Mouse (Mus musculus): ENCODE measurements at regions not wholly inside any gene's neighbourhood (a gene's known extent, or its start where the extent isn't known, plus 50 kb on each side); places are given as distances from the start of the nearest gene placed in this dataset.

DNA sequence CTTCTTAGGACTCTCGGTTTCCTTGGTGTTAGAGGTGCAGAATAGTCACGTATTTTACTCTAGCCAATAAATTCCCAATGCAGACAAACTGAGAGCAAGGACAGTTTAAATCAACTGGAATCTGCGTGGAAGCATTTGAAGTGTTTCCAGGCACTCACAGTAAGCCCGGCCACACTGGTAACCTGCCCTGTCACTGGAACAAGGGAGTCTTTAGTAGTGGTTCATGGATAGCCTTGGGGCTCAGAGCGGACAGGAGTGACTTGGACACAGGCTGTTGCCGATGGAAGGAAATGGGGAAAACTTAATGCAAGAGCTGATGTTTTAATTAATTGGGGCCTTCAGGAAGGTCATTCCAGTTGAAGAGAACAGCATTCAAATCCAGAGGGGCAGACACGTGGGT lies 334.4 kb upstream of the Zfp637 start:
- peaks cover 87% of the 10 kb centered on the region for H3K27me3 ChIP-seq (replicated peaks)
- H3K27ac ChIP-seq (ENCODE audit: insufficient read depth, low read depth), result no peak overlapping the region
- in situ Hi-C loops (cut with MboI; ENCODE audit: low pct_ligation_motif_present, low pct_unique_long_range_greater_than_20kb, low sequenced_read_pairs) (no loop called here), dilution Hi-C loops (cut with MboI; ENCODE audit: extremely low pct_ligation_motif_present, extremely low pct_unique_long_range_greater_than_20kb, low sequenced_read_pairs) (no loop called here)
- H3K9me3 ChIP-seq (replicated peaks; ENCODE audit: low read length), result no peaks in the 10 kb centered on the region
- H3K79me2 ChIP-seq (replicated peaks; ENCODE audit: control insufficient read depth, extremely low read depth, insufficient read depth, poor library complexity, severe bottlenecking), result no peaks in the 10 kb centered on the region
- TF ChIP-seq TBP (conservative IDR thresholded peaks at IDR 0.05; ENCODE audit: low read depth, low read length) (no peak), GABPA (IDR thresholded peaks at IDR 0.05; ENCODE audit: insufficient replicate concordance, low read depth, low read length) (no peak), UBTF (IDR thresholded peaks at IDR 0.05; ENCODE audit: low read depth, low read length) (no peak), EP300 (IDR thresholded peaks at IDR 0.05; ENCODE audit: low read length) (no peak), USF1 (IDR thresholded peaks at IDR 0.05; ENCODE audit: low read depth, low read length) (no peak), JUND (conservative IDR thresholded peaks at IDR 0.05; ENCODE audit: low read depth, low read length) (no peak), JUN (IDR thresholded peaks at IDR 0.05; ENCODE audit: insufficient read depth, low read depth, low read length) (no peak), NRF1 (IDR thresholded peaks at IDR 0.05; ENCODE audit: low read depth, low read length) (no peak), NELFE (IDR thresholded peaks at IDR 0.05; ENCODE audit: low read depth, low read length) (no peak)
- no peak for DNase-seq (ENCODE audit: extremely low read depth)
- H3K4me1 ChIP-seq (ENCODE audit: control insufficient read depth in 1 of 2, insufficient read depth in 2 of 2), result no peaks in the 10 kb centered on the region
- H3K4me2 ChIP-seq (ENCODE audit: insufficient read depth, low read depth, poor library complexity, severe bottlenecking), result no peak overlapping the region
- H3K4me3 ChIP-seq (replicated peaks in 1 of 3; ENCODE audit: low read depth in 2 of 3, low read length in 2 of 3, poor library complexity in 1 of 3), result no peak overlapping the region
- no peak overlapping the region for H3K9ac ChIP-seq (ENCODE audit: insufficient read depth, low read depth)
- H3K36me3 ChIP-seq (replicated peaks in 1 of 2; ENCODE audit: control insufficient read depth in 1 of 2, insufficient read depth in 1 of 2, low read length in 1 of 2), result no peaks in the 10 kb centered on the region

DNA sequence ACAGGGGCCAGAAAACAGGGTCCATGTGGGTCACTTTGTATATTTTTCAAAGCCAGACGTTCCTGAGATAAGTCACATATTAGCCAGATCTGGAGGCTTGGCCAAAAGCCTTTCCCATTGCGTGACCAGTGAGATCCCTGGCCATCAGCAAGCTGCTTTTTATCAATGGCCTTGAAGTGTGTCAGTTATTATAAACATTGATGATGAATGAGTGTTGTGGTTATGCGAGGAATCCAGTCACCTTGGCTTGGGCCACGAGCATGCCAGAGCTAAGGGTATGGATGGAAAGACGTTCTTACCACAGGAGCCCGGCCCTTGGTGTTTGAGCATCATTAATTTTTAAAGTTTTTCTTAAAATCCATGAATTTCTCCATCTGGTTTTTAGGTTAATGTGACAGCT lies 332.1 kb upstream of the Zfp637 start:
- Histone ChIP-seq H3K4me2 (ENCODE audit: insufficient read depth, low read depth, poor library complexity, severe bottlenecking) (no peak overlapping the region), H3K36me3 (replicated peaks in 1 of 2; ENCODE audit: control insufficient read depth in 1 of 2, insufficient read depth in 1 of 2, low read length in 1 of 2) (no peaks in the 10 kb centered on the region), H3K27me3 (replicated peaks) (peaks cover 86% of the 10 kb centered on the region), H3K9me3 (replicated peaks; ENCODE audit: low read length) (no peaks in the 10 kb centered on the region), H3K27ac (ENCODE audit: insufficient read depth, low read depth) (no peak overlapping the region), H3K9ac (ENCODE audit: insufficient read depth, low read depth) (no peak overlapping the region), H3K79me2 (replicated peaks; ENCODE audit: control insufficient read depth, extremely low read depth, insufficient read depth, poor library complexity, severe bottlenecking) (no peaks in the 10 kb centered on the region), H3K4me1 (ENCODE audit: control insufficient read depth in 1 of 2, insufficient read depth in 2 of 2) (no peaks in the 10 kb centered on the region), H3K4me3 (replicated peaks in 1 of 3; ENCODE audit: low read depth in 2 of 3, low read length in 2 of 3, poor library complexity in 1 of 3) (no peak overlapping the region)
- TF ChIP-seq ZMIZ1 (IDR thresholded peaks at IDR 0.05; ENCODE audit: low read depth, low read length) (no peak), ELF1 (IDR thresholded peaks at IDR 0.05; ENCODE audit: low read depth, low read length) (no peak), MAZ (IDR thresholded peaks at IDR 0.05; ENCODE audit: low read depth, low read length) (no peak), USF1 (IDR thresholded peaks at IDR 0.05; ENCODE audit: low read depth, low read length) (no peak), ZC3H11A (IDR thresholded peaks at IDR 0.05; ENCODE audit: low read depth, low read length) (no peak), CHD2 (IDR thresholded peaks at IDR 0.05; ENCODE audit: low read length) (no peak), SIN3A (IDR thresholded peaks at IDR 0.05; ENCODE audit: low read length) (no peak), CTCF (conservative IDR thresholded peaks at IDR 0.05 in 1 of 2, IDR thresholded peaks at IDR 0.05 in 1 of 2; ENCODE audit: low read depth in 2 of 2, low read length in 2 of 2) (no peak), ZNF384 (IDR thresholded peaks at IDR 0.05; ENCODE audit: low read depth, low read length) (no peak), JUND (conservative IDR thresholded peaks at IDR 0.05; ENCODE audit: low read depth, low read length) (no peak), HCFC1 (IDR thresholded peaks at IDR 0.05; ENCODE audit: low read depth, low read length) (no peak), TCF12 (IDR thresholded peaks at IDR 0.05; ENCODE audit: low read depth, low read length) (no peak), POLR2A (IDR thresholded peaks at IDR 0.05; ENCODE audit: low read depth, low read length) (no peak), UBTF (IDR thresholded peaks at IDR 0.05; ENCODE audit: low read depth, low read length) (no peak), MAFK (IDR thresholded peaks at IDR 0.05; ENCODE audit: insufficient replicate concordance, low read length) (no peak), POLR2AphosphoS2 (IDR thresholded peaks at IDR 0.05; ENCODE audit: low read depth, low read length) (no peak), MXI1 (IDR thresholded peaks at IDR 0.05; ENCODE audit: low read depth, low read length) (no peak), MEF2A (IDR thresholded peaks at IDR 0.05; ENCODE audit: borderline replicate concordance, low read depth, low read length) (no peak)
- dilution Hi-C loops (cut with MboI; ENCODE audit: extremely low pct_ligation_motif_present, extremely low pct_unique_long_range_greater_than_20kb, low sequenced_read_pairs) (no loop called here), in situ Hi-C loops (cut with MboI; ENCODE audit: low pct_ligation_motif_present, low pct_unique_long_range_greater_than_20kb, low sequenced_read_pairs) (no loop called here)
- DNase-seq (ENCODE audit: extremely low read depth), result no peak
